Mouse (Mus musculus) layer of hippocampus, adult 18-20 months (tissue): Measurements from ENCODE around the gene Aktip. TPM values are rescaled to one million over a fixed set of nuclear protein-coding genes. Genes with fewer than 3 reads are reported as not detected.

Experiments used
- DNase-seq, 2 experiments: peaks; one replicate each; pipeline ENCODE4 v3.0.0; 2022; ENCODE audit warnings: low spot score in 2 of 2
- total RNA-seq, 2 experiments: library from RNA; stranded (reverse); gene quantifications; 2 replicates each; pipeline ENCODE4 v1.2.3; 2021

Aktip gene
- total RNA-seq, 2 experiments from 2014 or later = 114 to 117 TPM

DNA sequence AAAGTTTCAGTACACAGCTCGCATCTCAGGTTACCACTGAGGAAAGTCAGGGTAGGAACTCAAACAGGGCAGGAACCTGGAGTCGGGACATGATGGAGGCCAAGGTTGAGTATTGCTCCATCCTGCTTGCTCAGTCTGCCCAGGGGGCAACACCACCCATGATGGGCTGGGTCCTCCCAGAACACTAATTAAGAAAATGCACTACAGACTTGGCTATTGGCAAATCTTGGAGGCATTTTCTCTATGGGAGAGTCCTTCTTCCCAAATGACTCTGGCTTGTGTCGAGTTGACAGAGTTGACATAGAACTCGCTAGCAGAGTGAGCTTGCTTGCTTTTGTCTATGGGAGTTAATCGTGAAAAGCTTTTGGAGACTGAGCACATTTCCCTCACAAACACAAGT is 6.8 kb downstream of the Aktip start:
- no peak for DNase-seq

DNA sequence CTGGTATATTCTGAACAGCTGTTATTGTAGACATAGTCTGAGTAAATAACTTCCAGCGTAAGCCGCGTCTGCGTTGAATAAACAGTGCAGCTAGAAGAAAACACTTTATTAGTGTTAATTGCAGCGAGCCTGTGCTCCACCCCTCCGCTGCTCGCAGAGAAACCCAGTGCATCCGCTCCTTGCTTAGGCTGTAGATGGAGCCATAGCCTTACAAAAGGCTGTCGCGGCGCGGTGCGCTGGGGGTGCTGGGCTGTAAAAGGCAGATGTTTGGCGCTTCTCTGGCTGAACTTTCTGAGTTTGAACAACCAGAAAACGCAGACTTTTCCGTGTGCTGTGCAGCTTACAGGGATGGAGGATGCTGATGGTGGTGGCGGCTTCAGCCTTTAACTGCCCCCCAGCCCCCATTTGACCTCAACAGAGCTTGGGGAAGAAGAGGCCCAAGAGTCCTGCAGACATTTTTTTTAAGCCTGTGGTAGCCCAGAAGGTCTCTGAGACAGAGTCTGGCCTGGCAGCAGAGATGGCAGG is 8.9 kb downstream of the Aktip start:
- peak; percentile 35 to 61 for DNase-seq

DNA sequence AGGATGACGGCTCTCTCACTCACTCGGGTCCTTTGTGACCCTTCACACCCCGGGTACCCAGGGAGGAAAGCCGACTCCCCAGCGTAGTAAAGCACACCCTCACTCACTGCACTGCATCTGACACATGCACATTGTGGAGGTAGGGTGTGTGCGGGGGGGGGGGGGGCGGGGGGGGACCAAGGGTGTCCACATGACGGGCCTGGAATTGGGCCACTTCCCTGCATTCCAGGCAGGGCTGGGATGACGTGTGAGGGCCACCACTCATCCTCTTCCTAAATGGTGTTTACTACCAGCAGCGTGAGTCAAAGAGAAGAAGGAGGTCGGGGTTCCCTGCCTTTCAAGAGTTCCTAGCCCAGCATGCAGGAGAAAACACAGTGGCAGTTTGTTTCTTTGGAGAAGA is 11.6 kb downstream of the Aktip start:
- no peak for DNase-seq

- no peak for DNase-seq
These were observed 13.4 kb downstream of the Aktip start for GRCm38 (mm10) chr8:91186372-91186771.

DNA sequence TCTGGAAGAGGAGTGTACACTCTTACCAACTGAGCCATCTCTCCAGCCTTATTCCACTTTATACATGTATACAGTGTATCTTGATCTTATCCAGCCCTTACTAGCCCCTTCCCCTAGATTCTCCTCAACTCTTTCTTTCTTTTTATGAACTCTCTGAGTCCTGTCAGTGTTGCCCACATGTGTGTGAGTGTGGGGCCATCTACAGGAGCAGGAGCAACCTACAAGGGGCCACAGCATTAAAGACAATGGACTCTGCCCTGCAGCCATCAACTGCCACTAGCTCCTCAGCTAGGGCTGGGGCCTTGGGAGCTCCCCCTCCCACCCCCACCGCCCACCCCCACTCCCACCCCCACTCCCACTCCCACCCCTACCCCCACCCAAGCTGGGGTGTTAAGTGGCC is 22.1 kb downstream of the Aktip start:
- no peak for DNase-seq

- DNase-seq = no peak
These were observed 23.6 kb downstream of the Aktip start for GRCm38 (mm10) chr8:91176176-91176575.

GRCm38 (mm10) chr8:91171605-91172004 is 28.2 kb downstream of the Aktip start:
- no peak for DNase-seq

- peak; percentile 39 to 63 for DNase-seq
These were observed 28.9 kb downstream of the Aktip start for GRCm38 (mm10) chr8:91170914-91171313.

GRCm38 (mm10) chr8:91170152-91170551 is 29.6 kb downstream of the Aktip start:
- DNase-seq = no peak

DNA sequence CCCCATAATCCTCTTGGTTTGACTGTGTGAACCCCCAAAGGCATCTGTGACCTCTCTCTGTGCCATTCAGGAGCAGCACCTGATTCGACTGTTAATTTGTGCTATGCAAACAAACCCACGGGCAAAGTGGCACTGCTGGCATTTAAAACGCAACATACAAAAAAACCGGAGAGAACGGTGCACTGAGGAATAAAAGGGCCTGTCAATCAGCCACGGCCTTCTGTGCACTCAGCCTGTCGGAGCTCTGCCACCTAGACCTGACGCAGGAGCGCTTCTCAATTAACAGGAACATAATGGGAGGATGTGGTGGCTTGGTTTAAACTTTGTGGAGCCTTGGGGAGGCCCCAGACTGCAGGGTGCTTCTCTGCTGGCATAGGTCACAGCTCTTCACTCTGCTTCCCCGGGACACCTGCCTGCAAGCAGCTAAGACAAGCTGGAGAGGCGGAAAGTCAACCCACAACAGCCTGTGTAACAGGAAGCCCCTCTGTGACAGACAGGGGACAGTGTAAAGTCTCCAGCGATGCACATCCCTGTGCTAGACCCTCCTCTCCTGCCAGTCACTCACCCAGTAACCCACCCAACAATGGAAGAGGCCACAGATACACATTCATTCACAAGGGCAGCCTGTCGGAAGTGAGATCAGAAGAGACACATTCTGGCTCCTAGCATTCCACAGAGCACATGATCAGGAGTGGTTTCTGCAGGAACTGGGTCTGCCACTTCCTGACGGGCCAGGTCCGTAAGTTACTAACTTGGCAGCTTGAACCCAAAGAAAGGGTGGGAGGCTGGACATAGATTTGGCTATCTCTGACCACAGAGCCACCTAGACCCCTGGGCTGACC is 39.6 kb downstream of the Aktip start:
- no peak for DNase-seq

GRCm38 (mm10) chr8:91158617-91159016 is 41.2 kb downstream of the Aktip start:
- no peak for DNase-seq

DNA sequence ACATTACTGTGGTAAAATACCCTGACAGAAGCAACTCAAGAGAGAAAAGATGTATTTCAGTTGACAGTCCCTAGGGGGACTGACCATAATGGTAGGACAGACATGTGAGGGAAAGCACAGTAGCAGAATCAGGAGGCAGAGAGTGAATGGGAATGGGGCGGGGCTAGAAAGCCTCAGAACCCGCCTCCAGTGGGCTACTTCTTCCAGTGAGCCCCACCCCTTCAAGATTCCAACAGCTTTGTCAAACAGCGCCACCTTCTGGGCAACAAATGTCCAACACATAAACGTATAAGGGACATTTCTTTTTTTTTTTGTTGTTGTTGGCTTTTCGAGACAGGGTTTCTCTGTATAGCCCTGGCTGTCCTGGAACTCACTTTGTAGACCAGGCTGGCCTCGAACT is 45.2 kb downstream of the Aktip start:
- no peak for DNase-seq

DNA sequence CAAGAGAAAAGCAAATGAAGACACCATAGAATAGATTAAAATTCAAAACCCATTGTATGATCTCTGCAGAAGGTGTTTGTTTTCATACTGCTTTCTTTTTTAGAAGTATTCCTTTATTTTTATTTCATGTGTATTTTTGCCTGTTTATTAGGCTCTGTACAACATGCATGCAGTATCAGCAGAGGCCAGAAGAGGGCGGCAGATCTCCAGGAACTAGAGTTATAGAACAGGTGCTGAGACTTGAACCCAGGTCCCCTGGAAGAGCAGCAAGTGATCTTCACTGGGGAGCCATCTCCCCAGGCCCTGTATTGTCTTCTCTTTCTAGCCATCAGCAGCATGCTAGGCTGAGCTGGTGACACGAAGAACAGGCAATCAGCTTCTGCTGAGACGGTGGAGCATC is 45.9 kb downstream of the Aktip start:
- no peak for DNase-seq

DNA sequence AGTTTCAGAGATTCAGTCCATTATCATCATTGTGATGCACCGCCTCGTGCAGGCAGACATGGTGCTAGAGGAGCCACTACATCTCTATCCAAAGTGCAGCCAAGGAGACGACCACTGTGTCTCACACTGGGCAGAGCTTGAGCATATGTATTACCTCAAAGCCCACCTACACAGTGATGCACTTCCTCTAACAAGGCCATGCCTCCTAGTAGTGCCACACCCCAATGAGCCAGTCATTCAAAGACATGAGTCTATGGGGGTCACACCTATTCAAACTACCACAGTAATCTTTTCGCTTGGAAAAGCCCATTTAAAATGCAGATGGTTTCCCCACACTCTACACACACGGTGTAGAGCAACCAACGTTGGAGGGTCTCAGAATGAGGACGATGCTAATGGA is 48.2 kb downstream of the Aktip start:
- DNase-seq = no peak

GRCm38 (mm10) chr8:91149298-91149697 is 50.5 kb downstream of the Aktip start:
- DNase-seq = no peak

DNA sequence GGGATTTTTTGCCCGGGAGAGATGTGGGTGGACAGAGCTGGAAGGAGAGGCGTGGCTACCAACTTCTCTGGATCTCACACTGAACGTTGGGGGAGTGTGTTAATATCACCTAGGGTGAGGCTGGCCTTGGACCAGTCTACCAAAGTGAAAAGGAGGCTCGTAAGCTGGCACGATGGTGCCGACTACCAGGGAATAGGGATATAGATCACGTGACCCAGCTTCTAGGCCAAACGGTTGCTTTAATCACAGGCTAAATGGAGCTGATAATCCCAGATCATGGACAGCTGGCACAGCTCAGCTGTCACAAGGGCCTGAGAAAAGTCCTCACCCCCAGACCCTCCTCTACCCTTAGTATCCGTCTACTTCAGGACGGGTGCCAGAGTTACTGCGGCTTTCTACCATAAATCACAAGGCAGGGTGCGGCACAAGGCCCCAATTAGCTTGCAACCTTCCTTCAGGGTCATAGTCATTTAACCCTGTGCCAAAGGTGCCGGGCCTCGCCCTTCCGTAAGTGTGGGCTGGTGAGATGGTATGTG is 51.1 kb downstream of the Aktip start:
- no peak for DNase-seq

- peak in 1 of 2 experiments; percentile 66 for DNase-seq
These were observed 52.1 kb downstream of the Aktip start for GRCm38 (mm10) chr8:91147715-91148114.

DNA sequence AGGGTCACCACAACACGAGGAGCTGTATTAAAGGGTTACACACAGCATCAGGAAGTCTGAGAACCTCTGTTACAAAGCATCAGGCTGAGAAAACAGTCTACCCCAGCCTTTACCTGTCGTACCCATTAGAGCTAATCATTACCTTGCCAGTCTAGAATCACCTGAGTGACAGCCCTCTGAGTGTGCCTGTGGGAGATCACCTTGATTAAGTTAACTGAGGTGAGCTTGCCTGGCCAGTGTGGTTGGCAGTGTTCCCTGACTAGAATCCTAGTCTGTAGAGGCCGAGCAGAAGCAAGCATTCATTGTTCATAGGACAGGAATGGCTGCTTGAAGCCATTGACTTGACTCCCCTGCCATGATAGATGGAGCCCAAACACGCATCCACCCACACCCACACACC is 58.9 kb downstream of the Aktip start:
- DNase-seq = no peak

GRCm38 (mm10) chr8:91135308-91136181 is 64.2 kb downstream of the Aktip start:
- no peak for DNase-seq

- DNase-seq = no peak
These were observed 65.1 kb downstream of the Aktip start for GRCm38 (mm10) chr8:91134659-91135058.

GRCm38 (mm10) chr8:91134070-91134475 is 65.7 kb downstream of the Aktip start:
- DNase-seq = peak; percentile 100
